Mouse (Mus musculus): Measurements from ENCODE around the gene Klhl32.

The Klhl32 gene

DNA sequence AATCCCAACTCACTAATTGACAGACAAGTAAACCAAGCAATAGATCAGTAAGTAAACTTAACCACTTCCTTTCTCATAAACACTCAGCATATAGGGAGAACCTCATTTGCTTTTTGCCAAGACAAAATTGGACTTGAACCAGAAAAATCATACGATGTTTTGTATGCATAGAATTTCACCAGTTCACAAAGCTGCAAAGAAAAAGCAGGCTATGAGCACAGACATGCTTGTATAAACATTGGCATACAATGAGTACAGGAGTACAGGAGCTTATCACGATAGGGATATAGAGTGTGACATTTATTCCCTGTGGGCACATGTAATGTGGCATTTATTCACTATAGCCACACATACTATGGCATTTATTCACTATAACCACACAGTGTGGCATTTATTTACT lies 220.5 kb downstream of the Klhl32 start:
- DNase-seq (ENCODE audit: low spot score in 2 of 2): no peak

DNA sequence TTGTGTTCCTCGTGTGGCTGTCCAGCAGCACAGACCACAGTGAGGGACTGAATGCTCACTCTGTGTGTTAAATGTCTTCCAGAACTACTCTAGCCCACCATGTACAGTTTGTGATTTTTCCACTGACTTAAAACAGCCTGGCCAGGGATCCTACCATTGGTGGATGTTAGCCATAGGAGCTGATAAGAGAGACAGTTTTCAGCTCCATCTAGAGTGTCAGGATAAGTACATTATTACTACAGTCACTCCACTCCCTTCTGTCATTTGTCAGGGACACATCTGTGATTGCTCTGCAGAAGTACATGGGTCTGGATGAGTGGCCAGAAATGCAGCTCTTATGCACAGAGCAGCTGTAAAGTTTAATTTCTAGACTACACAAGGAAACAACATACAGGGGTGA lies 223.1 kb downstream of the Klhl32 start:
- no peak for DNase-seq (ENCODE audit: low spot score in 2 of 2)

DNA sequence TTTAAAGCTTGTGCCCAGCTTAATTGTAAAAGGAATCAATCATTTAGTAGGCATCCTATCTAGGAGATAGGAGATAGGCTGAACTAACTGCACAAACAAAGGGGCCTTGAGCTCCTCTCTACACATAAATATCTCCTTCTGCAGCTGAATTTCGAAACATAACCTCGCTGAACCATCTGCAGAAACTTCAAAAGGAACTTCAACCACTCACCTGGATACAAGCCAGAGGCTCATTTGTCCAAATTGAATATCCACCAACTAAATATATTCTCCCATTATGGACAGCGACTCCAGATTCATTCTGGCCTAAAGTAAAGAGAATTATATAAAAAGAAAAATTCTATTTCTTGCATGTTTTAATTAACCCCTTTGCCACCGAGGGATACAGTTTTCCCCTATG lies 224.2 kb downstream of the Klhl32 start:
- DNase-seq (ENCODE audit: low spot score in 2 of 2): no peak

GRCm38 (mm10) chr4:24625951-24626584 lies 224.9 kb downstream of the Klhl32 start:
- DNase-seq (ENCODE audit: low spot score in 2 of 2): no peak

DNA sequence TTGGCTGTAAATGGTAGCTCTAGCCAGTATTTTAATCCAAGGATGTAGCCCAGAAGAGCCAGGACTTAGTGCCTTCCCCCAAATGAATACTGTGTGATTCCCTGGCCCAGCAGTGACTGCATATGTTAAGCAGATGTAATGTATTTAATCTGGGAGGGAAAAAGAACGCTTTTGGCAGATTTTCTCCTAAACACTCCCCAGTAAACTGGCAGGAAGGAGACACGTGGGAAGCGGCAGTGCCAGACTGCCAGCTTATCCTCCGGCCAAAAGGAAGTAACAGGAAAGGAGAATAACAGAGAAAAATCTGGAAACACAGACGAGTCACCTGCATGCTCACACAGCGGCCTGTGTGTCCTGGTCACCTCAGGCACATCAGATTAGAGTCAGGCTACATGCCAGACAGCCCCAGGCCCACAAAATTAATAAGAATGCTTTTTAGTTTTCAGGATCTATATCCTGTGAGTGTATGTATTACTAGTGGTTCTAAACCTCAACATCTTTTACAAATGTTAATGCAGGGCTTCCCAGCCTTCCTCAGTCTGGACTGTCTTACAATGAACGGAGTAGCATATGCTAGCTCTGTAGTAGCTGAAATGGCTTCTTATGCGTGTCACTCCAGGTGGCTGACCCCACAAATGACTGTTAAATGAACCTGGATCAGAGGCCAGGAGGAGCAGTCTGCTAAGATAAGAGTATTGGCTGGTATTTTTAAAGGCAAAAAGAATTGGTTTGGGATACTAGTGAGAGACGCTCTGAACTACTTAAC lies 229.3 kb downstream of the Klhl32 start:
- DNase-seq (ENCODE audit: low spot score in 2 of 2): no peak

GRCm38 (mm10) chr4:24620440-24620839 lies 230.5 kb downstream of the Klhl32 start:
- no peak for DNase-seq (ENCODE audit: low spot score in 2 of 2)

DNA sequence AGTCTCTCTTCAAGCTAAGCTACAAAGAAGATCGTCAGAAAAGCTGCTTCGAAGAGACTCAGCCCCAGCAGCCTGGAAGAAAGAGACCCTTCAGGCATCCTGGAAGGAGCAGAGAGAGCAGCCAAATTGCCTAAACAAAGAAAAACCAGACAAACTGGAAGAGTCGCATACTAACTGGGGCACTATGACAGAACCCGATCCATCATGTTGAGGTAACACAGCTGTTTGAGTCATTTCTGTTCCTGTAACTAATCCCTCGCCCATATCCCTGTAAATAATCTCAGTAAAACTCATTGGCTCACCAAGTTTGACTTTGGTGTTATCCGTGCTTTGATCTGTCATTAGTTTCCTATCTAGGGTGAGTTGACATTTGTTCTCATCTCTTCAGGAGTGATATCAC lies 230.9 kb downstream of the Klhl32 start:
- DNase-seq (ENCODE audit: low spot score in 2 of 2): no peak

- DNase-seq (ENCODE audit: low spot score in 2 of 2): no peak
Measured at GRCm38 (mm10) chr4:24609564-24609963, 241.4 kb downstream of the Klhl32 start.

DNA sequence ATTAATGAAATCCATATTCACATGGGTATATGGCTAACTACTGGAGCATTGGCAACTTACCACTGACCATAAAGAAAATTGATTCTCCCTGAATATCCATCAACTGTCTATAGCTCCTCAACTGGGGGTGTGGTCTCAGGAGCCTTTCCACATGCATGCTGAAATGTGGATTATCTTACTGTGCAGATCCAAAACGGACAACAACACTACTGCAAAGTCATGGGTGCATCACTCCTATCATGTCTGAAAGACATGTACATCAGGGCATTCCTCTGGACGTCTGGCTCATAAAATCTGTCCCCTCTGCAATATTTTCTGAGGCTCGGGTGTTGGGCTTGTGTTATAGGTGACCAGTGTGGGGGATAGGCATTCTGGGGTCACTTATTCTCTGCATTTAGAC lies 241.8 kb downstream of the Klhl32 start:
- no peak for DNase-seq (ENCODE audit: low spot score in 2 of 2)

GRCm38 (mm10) chr4:24601711-24602110 lies 249.2 kb downstream of the Klhl32 start:
- DNase-seq (ENCODE audit: low spot score in 2 of 2): no peak

DNA sequence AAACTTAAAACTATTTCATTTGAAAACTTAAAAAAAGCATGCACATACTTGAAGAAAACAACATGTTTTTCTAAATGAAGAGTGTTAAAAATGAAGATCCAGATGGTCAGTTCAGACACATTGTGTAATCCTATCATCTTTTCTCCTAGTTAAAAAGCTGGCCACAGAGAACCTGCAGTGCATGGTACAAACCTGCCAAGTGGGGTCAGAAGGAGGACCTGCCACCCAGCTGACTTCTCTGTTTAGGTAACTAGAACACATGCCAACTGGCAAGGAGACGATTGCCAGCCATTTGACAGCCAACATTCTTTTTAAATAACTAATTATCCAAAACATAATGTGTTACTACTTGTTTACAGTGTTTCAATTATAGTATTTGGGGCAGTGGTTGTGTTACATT lies 252.3 kb downstream of the Klhl32 start:
- no peak for DNase-seq (ENCODE audit: low spot score in 2 of 2)

- no peak for DNase-seq (ENCODE audit: low spot score in 2 of 2)
Measured at GRCm38 (mm10) chr4:24596942-24597611, 253.8 kb downstream of the Klhl32 start.

- DNase-seq (ENCODE audit: low spot score in 2 of 2): no peak
Measured at GRCm38 (mm10) chr4:24594824-24595223, 256.1 kb downstream of the Klhl32 start.

- no peak for DNase-seq (ENCODE audit: low spot score in 2 of 2)
Measured at GRCm38 (mm10) chr4:24583997-24584396, 266.9 kb downstream of the Klhl32 start.

DNA sequence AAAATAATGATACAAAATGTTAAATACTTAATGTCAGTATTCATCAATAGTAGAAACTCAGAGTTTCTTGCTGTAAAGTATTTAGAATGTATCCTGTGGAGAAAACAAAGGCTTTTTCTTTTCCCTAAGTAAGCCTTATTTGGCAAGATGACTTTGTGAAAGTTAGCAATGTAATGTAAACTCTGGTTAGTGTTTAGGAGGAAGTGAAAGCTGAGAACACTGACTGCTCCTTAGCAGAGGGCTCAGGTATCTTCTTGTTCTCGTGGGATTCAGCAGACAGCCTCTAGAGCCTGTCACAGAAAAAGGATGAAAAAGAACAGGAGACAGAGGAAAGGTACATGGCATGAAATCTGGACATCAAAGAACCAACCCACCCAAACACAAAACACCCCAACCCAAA lies 268.6 kb downstream of the Klhl32 start:
- no peak for DNase-seq (ENCODE audit: low spot score in 2 of 2)

- DNase-seq (ENCODE audit: low spot score in 2 of 2): no peak
Measured at GRCm38 (mm10) chr4:24577594-24577993, 273.3 kb downstream of the Klhl32 start.

DNA sequence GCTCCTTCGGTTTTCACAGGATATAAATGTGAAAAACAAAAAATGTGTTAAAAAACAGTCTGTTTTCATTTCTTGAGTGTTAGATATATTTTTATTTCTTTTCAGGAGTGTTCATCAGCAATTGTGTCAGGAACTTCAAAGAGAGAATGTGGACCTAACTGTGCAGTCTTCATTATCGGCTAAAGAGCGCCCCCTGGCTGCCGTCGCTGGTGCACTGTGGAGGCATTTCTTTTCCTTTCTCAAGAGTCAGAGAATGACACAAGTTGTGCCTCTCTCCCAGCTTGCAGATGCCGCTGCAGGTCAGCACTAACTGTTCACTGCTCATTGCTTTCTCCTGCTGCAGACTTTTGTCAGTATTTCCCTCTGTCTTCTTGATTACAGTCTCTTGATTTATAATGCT lies 276.6 kb downstream of the Klhl32 start:
- DNase-seq (ENCODE audit: low spot score in 2 of 2): peak; percentile 44 to 67

DNA sequence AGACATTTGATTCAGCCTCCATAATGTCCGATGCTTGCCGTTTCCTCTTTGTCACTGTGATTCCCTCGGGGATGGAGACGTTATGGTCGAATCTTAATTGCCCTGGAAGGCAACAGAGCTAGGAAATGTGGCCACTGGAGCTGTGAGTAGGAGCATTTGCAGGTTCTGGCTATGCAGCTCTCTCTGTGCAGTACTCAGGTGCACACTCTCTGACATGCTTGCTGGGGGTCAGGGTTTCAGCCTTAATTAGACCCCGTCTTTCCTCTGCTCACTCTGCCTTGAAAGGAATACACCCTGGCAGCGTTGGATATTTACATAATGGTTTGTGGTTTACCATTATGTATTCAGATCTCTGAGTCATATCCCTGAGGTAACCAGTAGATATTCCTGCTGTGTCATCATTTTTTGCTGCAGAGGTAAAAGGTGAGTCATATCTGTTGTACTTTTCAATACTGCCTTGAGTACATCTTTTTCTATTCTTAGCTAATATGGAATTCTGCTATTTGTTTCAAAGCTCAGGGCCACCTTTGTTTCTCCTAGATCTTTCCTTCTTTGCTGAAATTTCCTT lies 281.9 kb downstream of the Klhl32 start:
- no peak for DNase-seq (ENCODE audit: low spot score in 2 of 2)

DNA sequence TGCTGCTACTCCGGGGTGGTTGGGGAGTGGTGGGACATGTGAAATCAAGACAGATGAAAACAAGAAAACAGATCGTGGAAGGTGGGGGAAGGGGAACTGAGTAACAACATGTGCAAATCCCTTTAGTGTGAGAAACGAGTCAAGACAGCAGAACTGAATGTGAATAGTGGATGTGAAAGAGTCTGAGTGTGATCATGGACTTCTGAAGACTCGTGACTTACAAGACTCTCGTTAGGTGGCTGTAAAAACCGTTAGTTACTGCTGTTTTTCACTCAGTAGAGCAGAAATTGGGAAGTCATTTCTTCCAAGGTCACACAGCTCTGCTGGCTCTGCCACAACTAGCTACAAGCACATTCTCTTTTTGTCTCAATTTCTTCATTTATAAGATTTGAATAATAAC lies 282.9 kb downstream of the Klhl32 start:
- no peak for DNase-seq (ENCODE audit: low spot score in 2 of 2)

All from spleen, postnatal 14 days (tissue).